Mouse (Mus musculus) embryonic facial prominence, embryonic 15.5 days (tissue): ENCODE measurements at regions not wholly inside any gene's neighbourhood (a gene's known extent, or its start where the extent isn't known, plus 50 kb on each side); places are given as distances from the start of the nearest gene placed in this dataset.

Experiments used
- ATAC-seq: fragments of 200-750 bp; cut with Nextera tagmentation; 2 replicates; pipeline ENCODE4 v1.8.0; 2017; ENCODE audit warnings: low read depth, moderate TSS enrichment; ENCODE audit not compliant: insufficient number of reproducible peaks, low FRiP score, low TSS enrichment
- H3K27ac ChIP-seq: fragments of 300-500 bp; sonication (generic); replicated peaks from 2 replicates; pipeline ENCODE4 v1.5.1; 2015; ENCODE audit warnings: mild to moderate bottlenecking, inconsistent platforms
- H3K27me3 ChIP-seq: fragments of 300-500 bp; sonication (generic); 2 replicates; pipeline ENCODE4 v1.6.1; 2015; ENCODE audit warnings: inconsistent platforms
- H3K36me3 ChIP-seq: fragments of 300-500 bp; sonication (generic); 2 replicates; pipeline ENCODE4 v1.6.1; 2015; ENCODE audit warnings: mild to moderate bottlenecking, inconsistent platforms
- H3K4me1 ChIP-seq: fragments of 300-500 bp; sonication (generic); 2 replicates; pipeline ENCODE4 v1.6.1; 2015; ENCODE audit warnings: inconsistent platforms
- H3K4me2 ChIP-seq: fragments of 300-500 bp; sonication (generic); replicated peaks from 2 replicates; pipeline ENCODE4 v1.6.1; 2015; ENCODE audit warnings: mild to moderate bottlenecking, inconsistent platforms
- H3K4me3 ChIP-seq: fragments of 300-500 bp; sonication (generic); replicated peaks from 2 replicates; pipeline ENCODE4 v1.5.1; 2015; ENCODE audit warnings: mild to moderate bottlenecking, inconsistent platforms
- H3K9ac ChIP-seq: fragments of 300-500 bp; sonication (generic); 2 replicates; pipeline ENCODE4 v1.6.1; 2015; ENCODE audit warnings: inconsistent platforms
- H3K9me3 ChIP-seq: fragments of 300-500 bp; sonication (generic); replicated peaks from 2 replicates; pipeline ENCODE4 v1.6.1; 2016; ENCODE audit warnings: inconsistent platforms
- WGBS: fragments of 180-500 bp; shearing (Covaris S2); methylation state at CpG from one replicate; pipeline ENCODE4 v1.1.7; 2015; 5-methylcytosine and 5-hydroxymethylcytosine counted together

- no peaks in the 10 kb centered on the region for H3K36me3 ChIP-seq
- H3K9me3 ChIP-seq: no peaks in the 10 kb centered on the region
- no peak overlapping the region for H3K4me3 ChIP-seq
- no peak overlapping the region for H3K27ac ChIP-seq
- H3K27me3 ChIP-seq: no peaks in the 10 kb centered on the region
- 84% methylated on average over 1 of the region's 1 CpGs for WGBS
- H3K4me1 ChIP-seq: no peaks in the 10 kb centered on the region
- no peak overlapping the region for H3K9ac ChIP-seq
- ATAC-seq: no peak
- no peak overlapping the region for H3K4me2 ChIP-seq
Measured at GRCm38 (mm10) chr15:67557304-67557703, 1056.6 kb upstream of the Lrrc6 start.

DNA sequence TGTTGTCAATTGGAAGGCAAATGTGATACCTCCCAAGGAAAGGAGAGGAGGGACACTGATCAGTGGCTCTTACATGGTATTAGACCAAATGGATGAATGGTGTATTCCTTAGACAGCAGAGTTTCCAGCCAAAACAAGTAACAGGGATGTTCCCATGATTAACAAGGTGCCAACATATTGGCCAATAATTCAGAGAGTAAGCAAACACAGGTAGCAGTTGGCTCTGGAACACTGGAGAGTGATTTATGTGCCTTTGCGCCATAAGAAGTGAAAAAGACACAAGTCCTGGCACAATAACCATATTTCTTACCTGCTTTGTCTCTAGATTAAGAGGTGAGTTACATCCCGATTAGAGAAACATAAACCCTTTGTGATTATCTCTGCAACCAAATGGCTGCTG is 1051.2 kb upstream of the Lrrc6 start:
- no peak for ATAC-seq
- H3K4me1 ChIP-seq: no peaks in the 10 kb centered on the region
- H3K36me3 ChIP-seq: no peaks in the 10 kb centered on the region
- H3K4me3 ChIP-seq: no peak overlapping the region
- H3K9me3 ChIP-seq: no peaks in the 10 kb centered on the region
- no peak overlapping the region for H3K27ac ChIP-seq
- H3K27me3 ChIP-seq: no peaks in the 10 kb centered on the region
- H3K9ac ChIP-seq: no peak overlapping the region
- WGBS: 85% methylated on average over 2 of the region's 2 CpGs
- H3K4me2 ChIP-seq: no peak overlapping the region

- 75% methylated on average over 1 of the region's 1 CpGs for WGBS
- ATAC-seq: no peak
- no peak overlapping the region for H3K9ac ChIP-seq
Measured at GRCm38 (mm10) chr15:67546896-67547400, 1046.2 kb upstream of the Lrrc6 start.

GRCm38 (mm10) chr15:67545745-67546144 is 1045.0 kb upstream of the Lrrc6 start:
- no peak overlapping the region for H3K27ac ChIP-seq
- no peaks in the 10 kb centered on the region for H3K27me3 ChIP-seq
- H3K9ac ChIP-seq: no peak overlapping the region
- H3K4me3 ChIP-seq: no peak overlapping the region
- no peaks in the 10 kb centered on the region for H3K4me1 ChIP-seq
- no peaks in the 10 kb centered on the region for H3K9me3 ChIP-seq
- WGBS: 76% methylated on average over 6 of the region's 6 CpGs
- ATAC-seq: no peak
- no peak overlapping the region for H3K4me2 ChIP-seq
- no peaks in the 10 kb centered on the region for H3K36me3 ChIP-seq

More at GRCm38 (mm10) chr15:67546896-67547400, 1046.2 kb upstream of the Lrrc6 start:
- no peaks in the 10 kb centered on the region for H3K27me3 ChIP-seq
- no peak overlapping the region for H3K4me3 ChIP-seq
- no peaks in the 10 kb centered on the region for H3K9me3 ChIP-seq
- H3K4me1 ChIP-seq: no peaks in the 10 kb centered on the region
- no peak overlapping the region for H3K4me2 ChIP-seq
- H3K36me3 ChIP-seq: no peaks in the 10 kb centered on the region
- H3K27ac ChIP-seq: no peak overlapping the region

GRCm38 (mm10) chr15:67513722-67514121 is 1013.0 kb upstream of the Lrrc6 start:
- no peaks in the 10 kb centered on the region for H3K27me3 ChIP-seq
- no peaks in the 10 kb centered on the region for H3K9me3 ChIP-seq
- ATAC-seq: no peak
- H3K27ac ChIP-seq: no peak overlapping the region
- no peak overlapping the region for H3K4me2 ChIP-seq
- H3K36me3 ChIP-seq: no peaks in the 10 kb centered on the region
- no peak overlapping the region for H3K4me3 ChIP-seq
- no peaks in the 10 kb centered on the region for H3K4me1 ChIP-seq
- H3K9ac ChIP-seq: no peak overlapping the region

DNA sequence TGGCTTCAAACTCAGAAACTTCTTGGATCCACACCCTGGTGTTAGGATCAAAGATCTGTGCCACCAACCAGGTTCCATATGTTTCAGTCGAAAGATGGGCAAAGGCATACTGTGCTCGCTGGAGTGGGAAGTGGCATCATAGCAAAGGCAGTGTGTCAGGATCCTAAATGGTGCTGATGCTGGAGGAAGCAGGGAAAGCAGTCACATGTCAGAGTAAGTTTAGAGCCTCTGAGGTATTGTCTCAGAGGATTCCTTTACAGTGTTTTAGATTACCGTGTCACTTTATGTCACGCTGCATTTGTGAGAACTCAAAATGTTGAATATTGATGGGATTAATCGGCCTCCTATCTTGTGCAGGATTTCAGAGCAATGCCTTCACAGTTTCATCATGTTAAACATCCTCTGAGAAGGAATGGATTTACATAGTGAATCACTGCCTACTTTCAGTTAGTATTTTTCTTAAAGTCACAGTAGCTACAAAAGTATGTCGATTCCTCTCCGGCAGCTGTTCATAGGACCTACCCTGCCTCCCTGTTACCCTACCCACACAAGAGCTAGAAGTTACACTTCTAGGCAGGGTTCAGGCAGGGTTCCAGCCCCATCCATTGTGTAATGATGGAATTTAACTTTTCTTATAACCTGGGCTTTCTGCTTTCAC is 994.4 kb upstream of the Lrrc6 start:
- Histone ChIP-seq H3K27ac (no peak overlapping the region), H3K36me3 (no peaks in the 10 kb centered on the region), H3K4me3 (no peak overlapping the region), H3K4me2 (no peak overlapping the region), H3K4me1 (no peaks in the 10 kb centered on the region), H3K9ac (no peak overlapping the region), H3K9me3 (no peaks in the 10 kb centered on the region), H3K27me3 (no peaks in the 10 kb centered on the region)
- ATAC-seq: no peak
- WGBS: 70% methylated on average over 7 of the region's 7 CpGs

- no peaks in the 10 kb centered on the region for H3K9me3 ChIP-seq
- no peak for ATAC-seq
- H3K4me2 ChIP-seq: no peak overlapping the region
- H3K36me3 ChIP-seq: no peaks in the 10 kb centered on the region
- H3K4me1 ChIP-seq: no peaks in the 10 kb centered on the region
- no peak overlapping the region for H3K9ac ChIP-seq
- WGBS: 77% methylated on average over 2 of the region's 2 CpGs
- H3K4me3 ChIP-seq: no peak overlapping the region
- no peak overlapping the region for H3K27ac ChIP-seq
- H3K27me3 ChIP-seq: no peaks in the 10 kb centered on the region
Measured at GRCm38 (mm10) chr15:67481733-67482132, 981.0 kb upstream of the Lrrc6 start.

- Histone ChIP-seq H3K36me3 (no peaks in the 10 kb centered on the region), H3K4me1 (no peaks in the 10 kb centered on the region), H3K27me3 (no peaks in the 10 kb centered on the region), H3K9ac (no peak overlapping the region), H3K4me2 (no peak overlapping the region), H3K4me3 (no peak overlapping the region), H3K27ac (no peak overlapping the region), H3K9me3 (no peaks in the 10 kb centered on the region)
- ATAC-seq: no peak
- 83% methylated on average over 5 of the region's 5 CpGs for WGBS
Measured at GRCm38 (mm10) chr15:67474325-67474724, 973.6 kb upstream of the Lrrc6 start.

- no peaks in the 10 kb centered on the region for H3K9me3 ChIP-seq
- H3K4me2 ChIP-seq: no peak overlapping the region
- ATAC-seq: no peak
- H3K27me3 ChIP-seq: no peaks in the 10 kb centered on the region
- no peak overlapping the region for H3K4me3 ChIP-seq
- H3K9ac ChIP-seq: no peak overlapping the region
- no peak overlapping the region for H3K27ac ChIP-seq
- no peaks in the 10 kb centered on the region for H3K36me3 ChIP-seq
- no peaks in the 10 kb centered on the region for H3K4me1 ChIP-seq
Measured at GRCm38 (mm10) chr15:67472979-67473378, 972.3 kb upstream of the Lrrc6 start.

- H3K9me3 ChIP-seq: no peaks in the 10 kb centered on the region
- H3K4me1 ChIP-seq: no peaks in the 10 kb centered on the region
- 95% methylated on average over 1 of the region's 1 CpGs for WGBS
- no peak overlapping the region for H3K9ac ChIP-seq
- H3K4me3 ChIP-seq: no peak overlapping the region
- H3K27ac ChIP-seq: no peak overlapping the region
- no peak for ATAC-seq
- H3K36me3 ChIP-seq: no peaks in the 10 kb centered on the region
- no peak overlapping the region for H3K4me2 ChIP-seq
- H3K27me3 ChIP-seq: no peaks in the 10 kb centered on the region
Measured at GRCm38 (mm10) chr15:67471283-67471682, 970.6 kb upstream of the Lrrc6 start.

GRCm38 (mm10) chr15:67470036-67470435 is 969.3 kb upstream of the Lrrc6 start:
- ATAC-seq: no peak
- no peak overlapping the region for H3K27ac ChIP-seq
- H3K4me2 ChIP-seq: no peak overlapping the region
- no peaks in the 10 kb centered on the region for H3K4me1 ChIP-seq
- no peak overlapping the region for H3K9ac ChIP-seq
- H3K9me3 ChIP-seq: no peaks in the 10 kb centered on the region
- H3K27me3 ChIP-seq: no peaks in the 10 kb centered on the region
- no peaks in the 10 kb centered on the region for H3K36me3 ChIP-seq
- no peak overlapping the region for H3K4me3 ChIP-seq
